Mouse (Mus musculus): ENCODE measurements at regions not wholly inside any gene's neighbourhood (a gene's known extent, or its start where the extent isn't known, plus 50 kb on each side); places are given as distances from the start of the nearest gene placed in this dataset.
"Not testable (repeated sequence)": the region's sequence is repeated elsewhere in the genome, so short reads cannot be mapped to it uniquely, and the experiment has no call there.

DNA sequence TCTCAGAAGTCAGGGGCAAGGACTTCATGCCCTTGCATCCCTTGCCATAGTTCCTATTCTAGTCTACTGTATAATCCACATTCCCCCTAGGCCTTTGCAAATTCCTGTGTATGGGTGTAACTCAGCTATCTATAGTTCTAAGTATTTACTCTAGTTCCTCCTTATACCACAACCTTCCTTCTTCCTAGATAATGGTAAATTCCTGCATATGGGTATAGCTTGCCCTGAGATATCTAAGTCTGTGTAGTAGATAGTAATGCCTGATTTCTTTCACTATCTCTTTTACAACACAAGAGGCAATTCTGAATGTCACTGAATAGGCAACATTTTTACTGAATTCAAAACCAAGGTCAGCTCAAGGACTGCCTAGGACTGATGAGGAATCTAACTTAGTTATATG, 1000.2 kb downstream of the Kcnt2 start:
- not testable (repeated sequence) for H3K4me3 ChIP-seq; H3K4me2 ChIP-seq; H3K9me3 ChIP-seq; ATAC-seq (replicated peaks); H3K27me3 ChIP-seq (replicated peaks); H3K27ac ChIP-seq; H3K4me1 ChIP-seq; H3K9ac ChIP-seq; H3K36me3 ChIP-seq (replicated peaks)

- 96% methylated on average over 1 of the region's 1 CpGs for WGBS
These were observed 1028.8 kb downstream of the Kcnt2 start for GRCm38 (mm10) chr1:141274738-141275137.

GRCm38 (mm10) chr1:141281513-141281912, 1035.6 kb downstream of the Kcnt2 start:
- no peaks in the 10 kb centered on the region for H3K27me3 ChIP-seq (replicated peaks)
- no peaks in the 10 kb centered on the region for H3K36me3 ChIP-seq (replicated peaks)
- H3K9ac ChIP-seq: no peak overlapping the region
- no peak overlapping the region for H3K4me3 ChIP-seq
- ATAC-seq (replicated peaks): no peak
- no peaks in the 10 kb centered on the region for H3K4me1 ChIP-seq
- H3K9me3 ChIP-seq: no peaks in the 10 kb centered on the region
- H3K27ac ChIP-seq: no peak overlapping the region
- H3K4me2 ChIP-seq: no peak overlapping the region

More at GRCm38 (mm10) chr1:141274738-141275137, 1028.8 kb downstream of the Kcnt2 start:
- Histone ChIP-seq H3K4me1 (no peaks in the 10 kb centered on the region), H3K4me2 (no peak overlapping the region), H3K9me3 (no peaks in the 10 kb centered on the region), H3K4me3 (no peak overlapping the region), H3K27me3 (replicated peaks) (no peaks in the 10 kb centered on the region), H3K36me3 (replicated peaks) (no peaks in the 10 kb centered on the region), H3K27ac (no peak overlapping the region), H3K9ac (no peak overlapping the region)
- no peak for ATAC-seq (replicated peaks)

DNA sequence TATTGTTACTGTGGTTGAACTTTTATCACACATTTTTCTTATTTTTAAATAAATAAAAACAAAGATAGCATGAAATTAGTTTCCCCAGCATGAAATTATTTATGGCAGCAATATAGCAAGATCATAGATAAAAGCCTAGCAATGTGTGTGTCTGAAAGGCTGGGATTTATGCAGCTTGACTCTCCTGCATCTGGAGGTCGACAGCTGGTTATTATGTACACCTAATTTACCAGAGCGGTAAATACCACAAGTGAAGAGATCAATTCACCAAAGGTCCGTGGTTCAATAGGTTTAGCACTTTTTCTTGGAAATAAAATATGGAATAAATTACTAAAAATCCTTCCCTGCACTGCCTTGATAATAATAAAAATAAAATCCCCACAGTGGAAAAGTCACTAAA, 1077.0 kb downstream of the Kcnt2 start:
- no peaks in the 10 kb centered on the region for H3K36me3 ChIP-seq (replicated peaks)
- no peaks in the 10 kb centered on the region for H3K4me1 ChIP-seq
- H3K27ac ChIP-seq: no peak overlapping the region
- H3K9me3 ChIP-seq: no peaks in the 10 kb centered on the region
- 27% methylated on average over 3 of the region's 3 CpGs for WGBS
- H3K4me2 ChIP-seq: no peak overlapping the region
- H3K27me3 ChIP-seq (replicated peaks): no peaks in the 10 kb centered on the region
- H3K9ac ChIP-seq: no peak overlapping the region
- ATAC-seq (replicated peaks): no peak
- H3K4me3 ChIP-seq: no peak overlapping the region

GRCm38 (mm10) chr1:141338073-141338472, 1092.1 kb downstream of the Kcnt2 start:
- 89% methylated on average over 1 of the region's 1 CpGs for WGBS
- Histone ChIP-seq H3K36me3 (replicated peaks) (no peaks in the 10 kb centered on the region), H3K9me3 (no peaks in the 10 kb centered on the region), H3K27me3 (replicated peaks) (no peaks in the 10 kb centered on the region), H3K4me3 (no peak overlapping the region), H3K9ac (no peak overlapping the region), H3K4me1 (no peaks in the 10 kb centered on the region), H3K27ac (no peak overlapping the region), H3K4me2 (no peak overlapping the region)
- ATAC-seq (replicated peaks): no peak

GRCm38 (mm10) chr1:141369447-141369846, 1123.5 kb downstream of the Kcnt2 start:
- H3K27me3 ChIP-seq (replicated peaks): no peaks in the 10 kb centered on the region
- no peak overlapping the region for H3K27ac ChIP-seq
- H3K4me2 ChIP-seq: no peak overlapping the region
- H3K4me1 ChIP-seq: no peaks in the 10 kb centered on the region
- WGBS: 64% methylated on average over 1 of the region's 1 CpGs
- no peak overlapping the region for H3K9ac ChIP-seq
- no peaks in the 10 kb centered on the region for H3K9me3 ChIP-seq
- H3K4me3 ChIP-seq: no peak overlapping the region
- no peaks in the 10 kb centered on the region for H3K36me3 ChIP-seq (replicated peaks)
- ATAC-seq (replicated peaks): 0 out of 2 replicates have a peak, but pooled peaks have one; percentile 27

DNA sequence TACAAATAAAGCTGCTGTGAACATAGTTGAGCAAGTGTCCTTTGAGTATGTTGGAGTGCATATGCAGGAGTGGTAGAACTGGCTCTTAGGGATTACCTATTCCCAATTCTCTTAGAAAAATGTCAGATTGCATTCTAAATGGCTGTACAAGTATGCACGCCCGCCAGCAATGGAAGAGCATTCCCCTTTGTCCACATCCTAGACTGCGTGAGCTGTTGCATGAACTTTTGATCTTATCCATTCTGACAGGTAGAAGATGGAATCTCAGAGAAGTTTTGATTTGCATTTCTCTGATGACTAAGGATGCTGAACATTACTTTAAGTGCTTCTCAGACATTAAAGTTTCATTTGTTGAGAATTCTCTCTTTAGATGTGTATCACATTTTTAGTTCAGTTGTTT, 1130.0 kb downstream of the Kcnt2 start:
- Histone ChIP-seq H3K27ac (no peak overlapping the region), H3K4me3 (no peak overlapping the region), H3K27me3 (replicated peaks) (no peaks in the 10 kb centered on the region), H3K9ac (no peak overlapping the region), H3K4me2 (no peak overlapping the region), H3K9me3 (no peaks in the 10 kb centered on the region), H3K4me1 (no peaks in the 10 kb centered on the region), H3K36me3 (replicated peaks) (no peaks in the 10 kb centered on the region)
- ATAC-seq (replicated peaks): no peak
- 85% methylated on average over 3 of the region's 3 CpGs for WGBS

DNA sequence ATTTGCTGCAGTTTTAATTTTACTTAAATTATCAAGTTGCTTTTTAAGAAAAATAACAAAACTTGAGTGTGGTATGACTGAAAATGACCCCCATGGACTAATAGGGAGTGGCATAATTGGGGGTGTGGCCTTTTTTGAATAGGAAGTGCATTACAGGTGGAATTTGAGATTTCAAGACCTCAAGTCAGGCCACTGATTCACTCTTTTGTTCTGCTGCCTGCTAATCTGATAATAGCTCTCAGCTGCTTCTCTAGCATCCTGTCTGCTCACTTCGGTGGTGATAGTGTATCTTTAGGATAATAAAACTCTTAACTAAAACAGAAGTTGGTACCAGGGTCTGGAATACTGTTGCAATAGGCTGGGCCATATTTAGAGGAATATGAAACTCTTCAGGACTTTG, 1155.4 kb downstream of the Kcnt2 start:
- no peaks in the 10 kb centered on the region for H3K27me3 ChIP-seq (replicated peaks)
- 42% methylated on average over 1 of the region's 1 CpGs for WGBS

DNA sequence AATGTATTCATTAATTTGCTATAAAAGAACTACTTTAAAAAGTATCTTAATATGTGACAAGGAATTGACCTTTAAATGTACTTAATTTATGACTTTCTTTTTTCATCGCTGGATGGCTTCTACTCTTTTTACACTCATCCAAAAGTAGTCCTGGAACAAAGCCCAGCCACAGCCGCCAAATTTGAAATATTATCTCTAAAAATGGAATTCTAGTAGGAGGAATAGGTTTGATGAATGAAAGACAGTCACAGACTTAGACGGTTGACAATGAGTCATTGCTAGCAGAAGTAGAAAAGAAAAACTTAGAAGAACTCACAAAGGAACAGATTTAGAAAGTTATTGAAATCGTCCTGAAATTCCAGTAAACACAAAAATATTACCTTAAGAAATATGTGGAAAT, 1183.7 kb downstream of the Kcnt2 start:
- no peak for ATAC-seq (replicated peaks)
- Histone ChIP-seq H3K4me1 (no peaks in the 10 kb centered on the region), H3K27ac (no peak overlapping the region), H3K9me3 (no peaks in the 10 kb centered on the region), H3K4me3 (no peak overlapping the region), H3K36me3 (replicated peaks) (no peaks in the 10 kb centered on the region), H3K4me2 (no peak overlapping the region), H3K9ac (no peak overlapping the region), H3K27me3 (replicated peaks) (no peaks in the 10 kb centered on the region)
- WGBS: 85% methylated on average over 4 of the region's 4 CpGs

More for the DNA sequence above, 1155.4 kb downstream of the Kcnt2 start:
- Histone ChIP-seq H3K4me1 (no peaks in the 10 kb centered on the region), H3K4me3 (no peak overlapping the region), H3K9ac (no peak overlapping the region), H3K36me3 (replicated peaks) (no peaks in the 10 kb centered on the region), H3K9me3 (no peaks in the 10 kb centered on the region), H3K27ac (no peak overlapping the region), H3K4me2 (no peak overlapping the region)
- ATAC-seq (replicated peaks): no peak

GRCm38 (mm10) chr1:141430117-141430516, 1184.2 kb downstream of the Kcnt2 start:
- no peaks in the 10 kb centered on the region for H3K36me3 ChIP-seq (replicated peaks)
- no peaks in the 10 kb centered on the region for H3K27me3 ChIP-seq (replicated peaks)
- no peaks in the 10 kb centered on the region for H3K9me3 ChIP-seq
- H3K4me2 ChIP-seq: no peak overlapping the region
- no peak overlapping the region for H3K9ac ChIP-seq
- WGBS: 83% methylated on average over 2 of the region's 2 CpGs
- H3K27ac ChIP-seq: no peak overlapping the region
- no peak overlapping the region for H3K4me3 ChIP-seq
- no peak for ATAC-seq (replicated peaks)
- no peaks in the 10 kb centered on the region for H3K4me1 ChIP-seq

DNA sequence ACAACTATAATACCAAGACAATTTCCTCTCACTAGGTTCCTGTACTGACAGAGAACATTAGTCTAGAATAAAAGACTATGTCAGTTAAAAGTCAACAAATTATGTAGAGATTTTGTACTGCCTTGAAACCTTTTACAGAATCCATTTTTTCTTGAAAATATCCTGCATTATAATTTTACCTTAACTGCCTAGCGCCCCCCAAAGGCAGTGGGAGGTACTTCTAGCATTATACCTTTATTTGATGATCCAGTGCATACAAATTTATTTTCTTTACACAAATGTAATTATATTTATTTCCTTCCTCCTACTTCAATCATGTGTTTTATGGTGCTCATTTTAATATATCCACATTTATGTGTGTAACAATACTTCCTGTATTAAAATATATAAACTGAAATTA, 1189.5 kb downstream of the Kcnt2 start:
- H3K4me1 ChIP-seq: no peaks in the 10 kb centered on the region
- no peak overlapping the region for H3K27ac ChIP-seq
- ATAC-seq (replicated peaks): no peak
- no peaks in the 10 kb centered on the region for H3K36me3 ChIP-seq (replicated peaks)
- 4% methylated on average over 1 of the region's 1 CpGs for WGBS
- H3K4me3 ChIP-seq: no peak overlapping the region
- H3K4me2 ChIP-seq: no peak overlapping the region
- no peaks in the 10 kb centered on the region for H3K27me3 ChIP-seq (replicated peaks)
- H3K9me3 ChIP-seq: no peaks in the 10 kb centered on the region
- H3K9ac ChIP-seq: no peak overlapping the region

GRCm38 (mm10) chr1:141440234-141440633, 1194.3 kb downstream of the Kcnt2 start:
- H3K9ac ChIP-seq: no peak overlapping the region

GRCm38 (mm10) chr1:141450960-141451359, 1205.0 kb downstream of the Kcnt2 start:
- Histone ChIP-seq H3K4me1 (no peaks in the 10 kb centered on the region), H3K27me3 (replicated peaks) (no peaks in the 10 kb centered on the region), H3K4me2 (no peak overlapping the region), H3K9ac (no peak overlapping the region), H3K9me3 (no peaks in the 10 kb centered on the region), H3K36me3 (replicated peaks) (no peaks in the 10 kb centered on the region), H3K4me3 (no peak overlapping the region), H3K27ac (no peak overlapping the region)
- 85% methylated on average over 1 of the region's 1 CpGs for WGBS
- no peak; the same call in 1 of the 2 replicates for ATAC-seq (replicated peaks)

More at GRCm38 (mm10) chr1:141440234-141440633, 1194.3 kb downstream of the Kcnt2 start:
- H3K27ac ChIP-seq: no peak overlapping the region
- no peak overlapping the region for H3K4me2 ChIP-seq
- no peaks in the 10 kb centered on the region for H3K27me3 ChIP-seq (replicated peaks)
- no peaks in the 10 kb centered on the region for H3K4me1 ChIP-seq
- no peaks in the 10 kb centered on the region for H3K36me3 ChIP-seq (replicated peaks)
- no peak for ATAC-seq (replicated peaks)
- no peaks in the 10 kb centered on the region for H3K9me3 ChIP-seq
- no peak overlapping the region for H3K4me3 ChIP-seq

- H3K9me3 ChIP-seq: no peaks in the 10 kb centered on the region
- H3K9ac ChIP-seq: no peak overlapping the region
- no peaks in the 10 kb centered on the region for H3K36me3 ChIP-seq (replicated peaks)
- H3K27ac ChIP-seq: no peak overlapping the region
- H3K4me2 ChIP-seq: no peak overlapping the region
- no peaks in the 10 kb centered on the region for H3K27me3 ChIP-seq (replicated peaks)
- ATAC-seq (replicated peaks): no peak
- no peaks in the 10 kb centered on the region for H3K4me1 ChIP-seq
- H3K4me3 ChIP-seq: no peak overlapping the region
These were observed 1218.6 kb downstream of the Kcnt2 start for GRCm38 (mm10) chr1:141464576-141464975.
